Mouse (Mus musculus): ENCODE data around the gene Creg1.

- TF ChIP-seq CTCF (IDR thresholded peaks at IDR 0.05; ENCODE audit: insufficient read depth, low read depth, low read length), result no peak
- TF ChIP-seq POLR2A (IDR thresholded peaks at IDR 0.05; ENCODE audit: insufficient read depth, low read depth, low read length), result no peak
These were observed 50.6 kb downstream of the Creg1 start for GRCm38 (mm10) chr1:165814116-165814515.
